Mouse (Mus musculus): ENCODE measurements around the gene Rgs6.

DNA sequence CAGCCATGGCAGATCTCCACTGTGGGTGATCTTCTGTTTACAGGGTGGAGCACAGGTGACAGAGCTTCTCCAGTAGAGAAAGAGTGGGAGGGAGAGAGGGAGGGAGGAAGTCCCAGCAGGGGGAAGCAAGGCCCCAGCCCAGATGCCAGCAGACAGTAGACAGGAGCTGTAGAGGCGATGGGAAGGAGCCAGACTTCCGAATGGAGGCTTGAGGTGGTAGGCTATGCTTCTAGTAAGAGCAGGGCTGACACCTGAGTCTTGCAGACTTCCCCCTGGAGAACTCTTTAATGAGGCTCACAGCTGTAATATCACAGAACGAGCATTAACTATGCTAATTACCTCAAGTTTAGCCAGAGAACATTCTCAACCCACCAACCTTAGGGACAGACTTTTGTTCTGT lies 613.6 kb downstream of the Rgs6 start:
- TF ChIP-seq CTCF (IDR thresholded peaks at IDR 0.05; ENCODE audit: low read depth, low read length) (no peak), POLR2A (IDR thresholded peaks at IDR 0.05; ENCODE audit: insufficient read depth, low read length) (no peak), EP300 (IDR thresholded peaks at IDR 0.05; ENCODE audit: insufficient read depth, low read depth, low read length) (no peak)

Measured in ES-Bruce4 (cell line).